Mouse (Mus musculus) layer of hippocampus, adult 2 months (tissue): Measurements from ENCODE around the gene Paics. TPM values are rescaled to one million over a fixed set of nuclear protein-coding genes. Genes with fewer than 3 reads are reported as not detected.

Source experiments
- DNase-seq, 2 experiments: peaks; one replicate each; pipeline ENCODE4 v3.0.0; 2022; ENCODE audit warnings: low spot score in 2 of 2
- H3K27ac ChIP-seq: fragments of 200-600 bp; 2 replicates; pipeline ENCODE4 v1.8.1; 2022
- H3K4me3 ChIP-seq: fragments of 200-600 bp; 2 replicates; pipeline ENCODE4 v1.8.1; 2022; ENCODE audit warnings: mild to moderate bottlenecking
- CTCF ChIP-seq: fragments of 200-600 bp; conservative IDR thresholded peaks from 2 replicates; pipeline ENCODE4 v1.8.1; 2022; ENCODE audit warnings: antibody characterized with exemption, mild to moderate bottlenecking, moderate library complexity
- total RNA-seq, 2 experiments: library from RNA; stranded (reverse); gene quantifications; 2 replicates each; pipeline ENCODE4 v1.2.3; 2021

Paics gene
- total RNA-seq, 2 experiments from 2014 or later: 90.4 to 92.5 TPM

- no peak overlapping the region for H3K4me3 ChIP-seq
- TF ChIP-seq CTCF: no peak
- DNase-seq: no peak
- H3K27ac ChIP-seq: peak overlapping the region; percentile 89
These were observed 21.8 kb upstream of the Paics start for GRCm38 (mm10) chr5:76929180-76929877.

GRCm38 (mm10) chr5:76939717-76940116, 11.4 kb upstream of the Paics start:
- TF ChIP-seq CTCF: no peak
- Histone ChIP-seq H3K27ac (no peak overlapping the region), H3K4me3 (no peak overlapping the region)
- no peak for DNase-seq

- H3K27ac ChIP-seq: no peak overlapping the region
- H3K4me3 ChIP-seq: no peak overlapping the region
- DNase-seq: no peak
- no peak for TF ChIP-seq CTCF
These were observed 9.1 kb upstream of the Paics start for GRCm38 (mm10) chr5:76941975-76942374.

- DNase-seq: no peak
- no peak for TF ChIP-seq CTCF
- Histone ChIP-seq H3K27ac (no peak overlapping the region), H3K4me3 (no peak overlapping the region)
These were observed 8.6 kb upstream of the Paics start for GRCm38 (mm10) chr5:76942505-76942904.

- no peak for DNase-seq
- no peak overlapping the region for H3K4me3 ChIP-seq
- no peak overlapping the region for H3K27ac ChIP-seq
- no peak for TF ChIP-seq CTCF
These were observed 6.0 kb upstream of the Paics start for GRCm38 (mm10) chr5:76944965-76945677.

GRCm38 (mm10) chr5:76945678-76946033, 5.5 kb upstream of the Paics start:
- DNase-seq: no peak

GRCm38 (mm10) chr5:76947142-76947541, 4.0 kb upstream of the Paics start:
- no peak for DNase-seq
- Histone ChIP-seq H3K4me3 (no peak overlapping the region), H3K27ac (no peak overlapping the region)
- no peak for TF ChIP-seq CTCF

More at GRCm38 (mm10) chr5:76945678-76946033, 5.5 kb upstream of the Paics start:
- TF ChIP-seq CTCF: no peak
- no peak overlapping the region for H3K4me3 ChIP-seq
- H3K27ac ChIP-seq: no peak overlapping the region

- Histone ChIP-seq H3K27ac (no peak overlapping the region), H3K4me3 (no peak overlapping the region)
- TF ChIP-seq CTCF: no peak
- DNase-seq: no peak
These were observed 3.3 kb upstream of the Paics start for GRCm38 (mm10) chr5:76947758-76948157.

- H3K27ac ChIP-seq: peak overlapping the region; percentile 85
These were observed 583 bp upstream of the Paics start for GRCm38 (mm10) chr5:76950343-76951105.

GRCm38 (mm10) chr5:76952112-76953040, 1.3 kb downstream of the Paics start:
- H3K4me3 ChIP-seq: peak overlapping the region; percentile 80
- TF ChIP-seq CTCF: no peak
- peak overlapping the region; percentile 85 for H3K27ac ChIP-seq
- no peak for DNase-seq

More at GRCm38 (mm10) chr5:76950343-76951105, 583 bp upstream of the Paics start:
- peak overlapping the region; percentile 80 for H3K4me3 ChIP-seq
- DNase-seq: no peak
- TF ChIP-seq CTCF: no peak

GRCm38 (mm10) chr5:76953794-76954193, 2.7 kb downstream of the Paics start:
- no peak overlapping the region for H3K27ac ChIP-seq
- TF ChIP-seq CTCF: no peak
- no peak overlapping the region for H3K4me3 ChIP-seq
- DNase-seq: no peak

- no peak overlapping the region for H3K4me3 ChIP-seq
- no peak for DNase-seq
- H3K27ac ChIP-seq: no peak overlapping the region
- no peak for TF ChIP-seq CTCF
These were observed 3.3 kb downstream of the Paics start for GRCm38 (mm10) chr5:76954271-76954900.
